Mouse (Mus musculus): ENCODE measurements at regions not wholly inside any gene's neighbourhood (a gene's known extent, or its start where the extent isn't known, plus 50 kb on each side); places are given as distances from the start of the nearest gene placed in this dataset.

GRCm38 (mm10) chr10:100882584-100882983 lies 292.3 kb downstream of the 1700017N19Rik start:
- no peak for DNase-seq (ENCODE audit: low read depth)

- no peak for DNase-seq (ENCODE audit: low read depth)
These were observed 332.7 kb downstream of the 1700017N19Rik start for GRCm38 (mm10) chr10:100922976-100923375.

GRCm38 (mm10) chr10:100927086-100927485 lies 336.8 kb downstream of the 1700017N19Rik start:
- no peak for DNase-seq (ENCODE audit: low read depth)

- DNase-seq (ENCODE audit: low read depth) = no peak
These were observed 341.5 kb downstream of the 1700017N19Rik start for GRCm38 (mm10) chr10:100931739-100932138.

- DNase-seq (ENCODE audit: low read depth) = no peak
These were observed 368.1 kb downstream of the 1700017N19Rik start for GRCm38 (mm10) chr10:100958371-100958770.

GRCm38 (mm10) chr10:101003469-101003868 lies 413.2 kb downstream of the 1700017N19Rik start:
- no peak for DNase-seq (ENCODE audit: low read depth)

- DNase-seq (ENCODE audit: low read depth) = no peak
These were observed 414.4 kb downstream of the 1700017N19Rik start for GRCm38 (mm10) chr10:101004687-101005086.

GRCm38 (mm10) chr10:101015416-101015815 lies 425.1 kb downstream of the 1700017N19Rik start:
- DNase-seq (ENCODE audit: low read depth) = no peak

GRCm38 (mm10) chr10:101038630-101039029 lies 448.3 kb downstream of the 1700017N19Rik start:
- no peak for DNase-seq (ENCODE audit: low read depth)

GRCm38 (mm10) chr10:101039034-101039433 lies 448.8 kb downstream of the 1700017N19Rik start:
- DNase-seq (ENCODE audit: low read depth) = no peak
